Mouse (Mus musculus) erythroblast, embryonic 14.5 days (primary cell): ENCODE measurements at regions not wholly inside any gene's neighbourhood (a gene's known extent, or its start where the extent isn't known, plus 50 kb on each side); places are given as distances from the start of the nearest gene placed in this dataset.

Experiments used
- GATA1 ChIP-seq: IDR thresholded peaks from 2 replicates; pipeline ENCODE4 v1.6.1; 2012; ENCODE audit warnings: low read length, inconsistent platforms, mixed read lengths
- TAL1 ChIP-seq: IDR thresholded peaks from 3 replicates; pipeline ENCODE4 v1.6.1; 2012; ENCODE audit warnings: low read length, inconsistent platforms, mixed read lengths

GRCm38 (mm10) chr7:75050231-75050630 lies 258.8 kb downstream of the Sv2b start:
- TF ChIP-seq TAL1 (no peak), GATA1 (no peak)
